Mouse (Mus musculus) spleen, adult 2 months (tissue): ENCODE data around the gene Gm20388. TPM values are rescaled to one million over a fixed set of nuclear protein-coding genes. Genes with fewer than 3 reads are reported as not detected.
"Not testable (repeated sequence)": the region's sequence is repeated elsewhere in the genome, so short reads cannot be mapped to it uniquely, and the experiment has no call there.

Experiments
- DNase-seq, 2 experiments: peaks; one replicate each; pipeline versions ENCODE4 v3.0.0 to v3.0.0-alpha.2; 2012 to 2021; ENCODE audit warnings: low spot score in 2 of 2, low read depth in 1 of 2
- H3K27ac ChIP-seq: fragments of 200-500 bp; 2 replicates; pipeline ENCODE4 v1.5.1; 2012; ENCODE audit warnings: low read length, inconsistent platforms; ENCODE audit not compliant: insufficient read depth
- H3K27me3 ChIP-seq: fragments of 200-500 bp; 2 replicates; pipeline ENCODE4 v1.6.1; 2012; ENCODE audit warnings: mild to moderate bottlenecking, moderate library complexity, low read length, inconsistent platforms; ENCODE audit not compliant: control insufficient read depth, insufficient read depth
- H3K36me3 ChIP-seq: fragments of 200-500 bp; 2 replicates; pipeline ENCODE4 v1.6.1; 2012; ENCODE audit warnings: mild to moderate bottlenecking, low read length, inconsistent platforms; ENCODE audit not compliant: control insufficient read depth, insufficient read depth
- H3K4me1 ChIP-seq: fragments of 200-500 bp; 2 replicates; pipeline ENCODE4 v1.6.1; 2011; ENCODE audit warnings: inconsistent platforms; ENCODE audit not compliant: control insufficient read depth, insufficient read depth, insufficient read length
- H3K4me3 ChIP-seq: fragments of 200-500 bp; 2 replicates; pipeline ENCODE4 v1.5.1; 2011; ENCODE audit warnings: mild to moderate bottlenecking, inconsistent platforms; ENCODE audit not compliant: insufficient read depth, insufficient read length; ENCODE audit errors: extremely low read depth
- CTCF ChIP-seq: fragments of 200-500 bp; IDR thresholded peaks from 2 replicates; pipeline ENCODE4 v1.5.1; 2011; ENCODE audit warnings: mild to moderate bottlenecking, inconsistent platforms; ENCODE audit not compliant: insufficient read depth, insufficient read length, insufficient replicate concordance; ENCODE audit errors: extremely low read depth
- POLR2A ChIP-seq: fragments of 200-500 bp; IDR thresholded peaks from 2 replicates; pipeline ENCODE4 v1.6.1; 2011; ENCODE audit warnings: low read depth, low read length, inconsistent platforms
- WGBS: fragments of 180-500 bp; shearing (Covaris S2); methylation state at CpG from one replicate; pipeline ENCODE4 v1.1.7; 2018; 5-methylcytosine and 5-hydroxymethylcytosine counted together
- polyA plus RNA-seq: library from polyadenylated mRNA; depleted of rRNA; stranded (reverse); fragments of >200 nt; gene quantifications from 2 replicates; pipeline ENCODE4 v1.2.3, GENCODE M21; 2012

Gm20388 gene
- polyA plus RNA-seq, 1 experiment = 26.1 TPM

DNA sequence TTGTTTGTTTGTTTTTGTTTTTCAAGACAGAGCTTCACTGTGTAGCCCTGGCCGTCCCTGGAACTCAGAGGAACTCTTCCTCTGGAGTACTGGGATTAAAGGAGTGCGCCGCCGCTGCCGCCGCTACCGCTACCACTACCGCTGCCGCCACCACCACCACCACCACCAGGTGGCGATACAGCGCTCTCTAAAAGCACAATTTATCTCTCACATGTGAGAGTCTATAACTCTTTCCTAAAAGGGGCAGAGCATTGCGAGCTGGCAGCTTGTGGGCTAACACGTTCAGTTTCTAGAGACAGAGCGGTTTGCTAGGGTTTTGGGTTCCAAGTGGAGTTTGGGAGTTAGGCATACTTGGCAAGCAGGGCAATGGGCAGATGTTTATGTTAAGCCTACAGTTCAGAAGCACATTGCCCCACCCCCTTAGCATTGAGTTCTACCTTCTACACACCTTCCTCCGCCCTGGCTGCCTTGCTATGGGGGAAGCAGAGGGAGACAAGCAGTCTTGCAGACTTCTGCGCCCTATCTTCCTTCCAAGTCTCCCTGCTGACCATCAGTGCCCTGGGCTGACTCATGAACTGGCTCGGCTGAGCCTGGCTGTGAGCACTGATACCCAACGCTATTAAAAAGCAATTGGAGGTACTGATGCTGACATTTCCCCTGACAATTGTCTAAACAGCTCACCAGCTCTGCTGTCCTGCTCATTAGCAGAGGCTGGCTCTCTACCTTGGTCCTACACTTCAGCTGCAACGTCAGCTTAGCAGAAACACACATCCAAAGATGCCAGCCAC is 3718.5 kb downstream of the Gm20388 start:
- 10% methylated on average over 19 of the region's 19 CpGs for WGBS
- TF ChIP-seq POLR2A (no peak), CTCF (peak; percentile 70; the same call in 1 of the 2 replicates)
- H3K27me3 ChIP-seq = peaks cover 7% of the 10 kb centered on the region
- H3K36me3 ChIP-seq = no peaks in the 10 kb centered on the region
- H3K4me3 ChIP-seq = no peak overlapping the region
- no peak overlapping the region for H3K27ac ChIP-seq
- peak in 1 of 2 experiments; percentile 33 for DNase-seq
- peaks cover 4% of the 10 kb centered on the region; the same call in 1 of the 2 replicates for H3K4me1 ChIP-seq

- H3K27ac ChIP-seq = no peak overlapping the region
- no peaks in the 10 kb centered on the region for H3K36me3 ChIP-seq
- peaks cover 4% of the 10 kb centered on the region; the same call in 1 of the 2 replicates for H3K4me1 ChIP-seq
- H3K27me3 ChIP-seq = peaks cover 7% of the 10 kb centered on the region
- no peak for DNase-seq
- no peak overlapping the region for H3K4me3 ChIP-seq
- WGBS = 40% methylated on average over 10 of the region's 10 CpGs
- TF ChIP-seq POLR2A (no peak), CTCF (no peak)
These were observed 3719.4 kb downstream of the Gm20388 start for GRCm38 (mm10) chr8:123630058-123630457.

DNA sequence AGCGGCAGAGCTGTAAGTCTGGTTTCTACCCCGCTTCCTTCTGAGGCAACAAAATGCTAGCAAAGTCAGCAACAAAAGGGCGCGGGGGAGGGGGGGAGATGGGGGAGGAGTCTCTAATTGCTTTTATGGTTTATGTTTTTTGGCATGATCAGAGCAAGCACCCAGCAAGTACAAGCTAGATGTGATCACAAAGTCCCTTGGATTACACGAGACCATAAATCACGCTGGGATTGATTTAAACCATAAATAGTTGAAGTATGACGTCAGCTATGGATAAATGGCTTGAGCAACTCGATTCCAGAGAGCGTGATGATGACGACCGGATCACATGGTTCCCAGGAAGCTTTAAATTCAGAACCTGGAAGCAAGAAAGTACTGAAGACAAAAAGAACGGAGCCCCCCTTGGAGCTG is 3720.2 kb downstream of the Gm20388 start:
- Histone ChIP-seq H3K4me3 (no peak overlapping the region), H3K27ac (no peak overlapping the region), H3K36me3 (no peaks in the 10 kb centered on the region), H3K4me1 (peaks cover 4% of the 10 kb centered on the region; the same call in 1 of the 2 replicates), H3K27me3 (peaks cover 7% of the 10 kb centered on the region)
- 38% methylated on average over 12 of the region's 12 CpGs for WGBS
- DNase-seq = no peak
- TF ChIP-seq CTCF (no peak), POLR2A (no peak)

DNA sequence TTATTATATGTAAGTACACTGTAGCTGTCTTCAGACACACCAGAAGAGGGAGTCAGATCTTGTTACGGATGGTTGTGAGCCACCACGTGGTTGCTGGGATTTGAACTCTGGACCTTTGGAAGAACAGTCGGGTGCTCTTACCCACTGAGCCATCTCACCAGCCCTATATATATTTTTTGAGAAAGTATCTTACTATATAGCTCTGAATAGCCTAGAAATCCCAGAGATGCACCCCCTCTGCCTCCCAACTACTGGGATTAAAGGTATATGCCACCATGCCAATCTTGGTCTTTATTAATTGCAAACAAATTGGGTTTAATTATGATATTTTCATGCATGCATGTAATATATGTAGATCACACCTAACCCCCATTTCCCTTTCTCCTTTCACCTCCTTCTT is 3721.1 kb downstream of the Gm20388 start:
- H3K4me1 ChIP-seq, DNase-seq, H3K4me3 ChIP-seq, H3K27me3 ChIP-seq, H3K27ac ChIP-seq, H3K36me3 ChIP-seq: not testable (repeated sequence)
- 77% methylated on average over 3 of the region's 3 CpGs for WGBS

GRCm38 (mm10) chr8:123632257-123632656 is 3721.6 kb downstream of the Gm20388 start:
- Histone ChIP-seq H3K27me3 (peaks cover 6% of the 10 kb centered on the region), H3K4me3 (no peak overlapping the region), H3K27ac (no peak overlapping the region), H3K4me1 (peaks cover 4% of the 10 kb centered on the region; the same call in 1 of the 2 replicates), H3K36me3 (no peaks in the 10 kb centered on the region)
- TF ChIP-seq POLR2A (no peak), CTCF (no peak)
- no peak for DNase-seq
- 77% methylated on average over 4 of the region's 4 CpGs for WGBS

- WGBS = 62% methylated on average over 7 of the region's 7 CpGs
- DNase-seq = no peak
- H3K27me3 ChIP-seq = peaks cover 6% of the 10 kb centered on the region
- H3K27ac ChIP-seq = no peak overlapping the region
- no peak for TF ChIP-seq CTCF
- no peak for TF ChIP-seq POLR2A
- H3K4me1 ChIP-seq = no peaks in the 10 kb centered on the region
- no peak overlapping the region for H3K4me3 ChIP-seq
- H3K36me3 ChIP-seq = no peaks in the 10 kb centered on the region
These were observed 3723.2 kb downstream of the Gm20388 start for GRCm38 (mm10) chr8:123633801-123634200.
